Comparison of ENCODE assay signal across 11 mouse cellular contexts in the genomic region with DNA sequence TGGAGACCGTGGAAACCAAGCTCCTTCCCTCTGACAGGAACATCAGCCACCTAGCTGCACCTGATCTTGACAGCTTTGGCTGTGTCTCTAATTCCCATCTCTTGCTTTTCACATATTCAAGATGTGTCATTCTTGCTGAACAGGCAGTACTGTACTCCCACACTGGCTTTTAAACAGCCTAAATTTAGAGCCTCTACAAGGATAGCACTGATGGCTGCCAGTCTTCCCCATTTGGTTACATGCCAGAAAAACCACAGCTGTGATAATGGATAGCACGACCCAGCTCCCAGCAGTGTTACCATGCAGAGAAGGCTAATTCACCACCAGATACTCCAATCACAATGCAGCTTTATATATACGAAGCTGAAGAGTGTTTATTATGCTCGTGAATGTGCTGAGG. TPM values are rescaled to one million over a fixed set of nuclear protein-coding genes. Genes with fewer than 3 reads are reported as not detected.
A peak's percentile ranks its signal among the peaks of the same experiment; 100 is the strongest.
DNase-seq lines count a peak whose midpoint lies in the region; ATAC-seq and TF ChIP-seq lines count a peak whose summit lies in the region.
"Had no signal": no experiment of that assay in that cellular context is flagged by ENCODE, and none has a peak within 500 bp of the region (broad histone marks: within the 10 kb centered on the region; RNA-seq: fewer than 3 reads in every experiment).

No protein-coding gene starts in this region.

- peak; percentile 69 for DNase-seq in gastrocnemius, adult 2 months
- DNase-seq in gastrocnemius, postnatal 10 days, result no peak
- DNase-seq in neural tube, embryonic 10.5 days (ENCODE audit: extremely low spot score, low spot score), result no peak
- DNase-seq in skeletal muscle tissue, adult 2 months (ENCODE audit: low read depth, low spot score), result peak; percentile 78
- no peak for DNase-seq in urinary bladder, adult 2 months (ENCODE audit: low spot score)
- no peak for DNase-seq in limb, embryonic 10.5 days (ENCODE audit: low spot score)
- DNase-seq: gastrocnemius, postnatal 36 days; lung, postnatal 4 days had no signal

- H3K4me1 ChIP-seq in neural tube, embryonic 13.5 days (replicated peaks), result peaks cover 37% of the 10 kb centered on the region
- peaks cover 33% of the 10 kb centered on the region for H3K4me1 ChIP-seq in heart, embryonic 11.5 days (ENCODE audit: control insufficient read depth, insufficient read depth, low read length)
- H3K4me1 ChIP-seq in limb, embryonic 10.5 days, result peaks cover 12% of the 10 kb centered on the region; the same call in 1 of the 2 replicates

- WGBS in neural tube, embryonic 13.5 days, result 58% methylated on average over 4 of the region's 4 CpGs
- WGBS in heart, embryonic 11.5 days (ENCODE audit: insufficient replicate concordance), result 65% methylated on average over 4 of the region's 4 CpGs
- 84% methylated on average over 4 of the region's 4 CpGs for WGBS in limb, embryonic 10.5 days

- H3K36me3 ChIP-seq in neural tube, embryonic 13.5 days, result peaks cover 93% of the 10 kb centered on the region
- peaks cover 57% of the 10 kb centered on the region for H3K36me3 ChIP-seq in heart, embryonic 11.5 days (ENCODE audit: control insufficient read depth, insufficient read depth, low read length)
- H3K36me3 ChIP-seq in limb, embryonic 10.5 days, result peaks cover 99% of the 10 kb centered on the region

- intact Hi-C loops in gastrocnemius, adult 2 months (cut with DNase I), result no loop called here

- ATAC-seq in neural tube, embryonic 13.5 days (ENCODE audit: low read depth), result peak; percentile 51
- no peak for ATAC-seq in heart, embryonic 11.5 days (replicated peaks; ENCODE audit: insufficient number of reproducible peaks, low FRiP score, low TSS enrichment)
- ATAC-seq: liver, embryonic 12.5 days had no signal

- no peak overlapping the region for H3K4me2 ChIP-seq in neural tube, embryonic 13.5 days
- H3K4me2 ChIP-seq in heart, embryonic 11.5 days, result no peak overlapping the region
- H3K4me2 ChIP-seq: liver, embryonic 12.5 days had no signal

- TF ChIP-seq CTCF in gastrocnemius, adult 2 months (IDR thresholded peaks at IDR 0.05), result no peak

- no peak overlapping the region for H3K9ac ChIP-seq in neural tube, embryonic 13.5 days
- no peak overlapping the region for H3K9ac ChIP-seq in heart, embryonic 11.5 days (ENCODE audit: low read depth, low read length)
- H3K9ac ChIP-seq: liver, embryonic 12.5 days had no signal

- no peaks in the 10 kb centered on the region for H3K9me3 ChIP-seq in neural tube, embryonic 13.5 days
- no peaks in the 10 kb centered on the region for H3K9me3 ChIP-seq in heart, embryonic 11.5 days (replicated peaks; ENCODE audit: control insufficient read depth, low read length)
- no peaks in the 10 kb centered on the region for H3K9me3 ChIP-seq in limb, embryonic 10.5 days (replicated peaks)
- H3K9me3 ChIP-seq: liver, embryonic 12.5 days had no signal

- H3K27ac ChIP-seq in gastrocnemius, adult 2 months, result peak overlapping the region; percentile 99
- peak overlapping the region; percentile 39; the same call in 1 of the 2 replicates for H3K27ac ChIP-seq in neural tube, embryonic 13.5 days (replicated peaks)
- H3K27ac ChIP-seq in heart, embryonic 11.5 days (ENCODE audit: low read depth, low read length), result peak overlapping the region; percentile 66
- no peak overlapping the region for H3K27ac ChIP-seq in limb, embryonic 10.5 days
- H3K27ac ChIP-seq: liver, embryonic 12.5 days had no signal

- no peaks in the 10 kb centered on the region for H3K27me3 ChIP-seq in neural tube, embryonic 13.5 days
- no peaks in the 10 kb centered on the region for H3K27me3 ChIP-seq in heart, embryonic 11.5 days (ENCODE audit: control insufficient read depth, insufficient read depth, low read length)
- no peaks in the 10 kb centered on the region for H3K27me3 ChIP-seq in limb, embryonic 10.5 days (ENCODE audit: low read depth, poor library complexity, severe bottlenecking)

- H3K4me3 ChIP-seq in gastrocnemius, adult 2 months, result peak overlapping the region; percentile 44
- no peak overlapping the region for H3K4me3 ChIP-seq in neural tube, embryonic 13.5 days
- H3K4me3 ChIP-seq in heart, embryonic 11.5 days (ENCODE audit: low read depth, low read length), result no peak overlapping the region
- no peak overlapping the region for H3K4me3 ChIP-seq in limb, embryonic 10.5 days
- H3K4me3 ChIP-seq: liver, embryonic 12.5 days had no signal

RNA-seq across cellular contexts. Expression of a gene that starts 11.1 kb away (rescaled TPM):
- total RNA-seq in gastrocnemius, adult 2 months (2021), result 1,000 to 10,000 TPM; 2,556 to 3,331 TPM
- total RNA-seq in gastrocnemius, postnatal 10 days (2021), result 1,000 to 10,000 TPM; 2,006 to 2,318 TPM
- polyA plus RNA-seq in neural tube, embryonic 13.5 days (2015; fragmentation: Nextera tagmentation; extraction: Ambion mirVana), result 1,094 and 1,196 TPM in 2 replicates
- polyA plus RNA-seq in heart, embryonic 11.5 days (2014; fragmentation: Nextera tagmentation; extraction: Ambion mirVana), result 1,555 and 1,889 TPM in 2 replicates
- polyA plus RNA-seq in urinary bladder, adult 2 months (2012; rRNA removed), result 888 and 1,061 TPM in 2 replicates
- polyA plus RNA-seq in limb, embryonic 10.5 days (2016; fragmentation: Nextera tagmentation; extraction: Ambion mirVana), result 2,645 and 3,210 TPM in 2 replicates

RNA-seq across cellular contexts. Expression of a gene that starts 12.7 kb away (rescaled TPM):
- total RNA-seq in gastrocnemius, adult 2 months (2021), result under 1 TPM; 0.11 to 0.13 TPM
- 1 to 10 TPM in 1 of 2 experiments, under 1 TPM in 1; 0.21 to 1.6 TPM for total RNA-seq in gastrocnemius, postnatal 10 days (2021)
- polyA plus RNA-seq in neural tube, embryonic 13.5 days (2015; fragmentation: Nextera tagmentation; extraction: Ambion mirVana), result 1.3 and 1.9 TPM in 2 replicates
- 0.14 and 0.31 TPM in 2 replicates for polyA plus RNA-seq in heart, embryonic 11.5 days (2014; fragmentation: Nextera tagmentation; extraction: Ambion mirVana)
- 5.0 and 6.3 TPM in 2 replicates for polyA plus RNA-seq in urinary bladder, adult 2 months (2012; rRNA removed)
- 0.15 and 0.30 TPM in 2 replicates for polyA plus RNA-seq in limb, embryonic 10.5 days (2016; fragmentation: Nextera tagmentation; extraction: Ambion mirVana)

RNA-seq across cellular contexts. Expression of a gene that starts 50.2 kb away (rescaled TPM):
- 10 to 100 TPM; 25.7 to 26.0 TPM for total RNA-seq in gastrocnemius, adult 2 months (2021)
- 10 to 100 TPM; 11.9 to 19.0 TPM for total RNA-seq in gastrocnemius, postnatal 10 days (2021)
- 189 and 197 TPM in 2 replicates for polyA plus RNA-seq in neural tube, embryonic 13.5 days (2015; fragmentation: Nextera tagmentation; extraction: Ambion mirVana)
- polyA plus RNA-seq in heart, embryonic 11.5 days (2014; fragmentation: Nextera tagmentation; extraction: Ambion mirVana), result 19.2 and 21.7 TPM in 2 replicates
- 52.4 and 53.9 TPM in 2 replicates for polyA plus RNA-seq in urinary bladder, adult 2 months (2012; rRNA removed)
- polyA plus RNA-seq in limb, embryonic 10.5 days (2016; fragmentation: Nextera tagmentation; extraction: Ambion mirVana), result 30.4 and 33.3 TPM in 2 replicates

Comparison
In these comparisons a context has a peak if more than half of its experiments do, and no peak if none do; other contexts are left out.
1. DNase-seq: peak in gastrocnemius, adult 2 months (single experiment) and skeletal muscle tissue, adult 2 months (single experiment); none in gastrocnemius, postnatal 10 days (single experiment), neural tube, embryonic 10.5 days (single experiment), urinary bladder, adult 2 months (single experiment) and limb, embryonic 10.5 days (single experiment).